Mouse (Mus musculus) megakaryocyte, embryonic 14.5 days (primary cell): Measurements from ENCODE around the gene Dnajc5.

ENCODE experiments used
- FLI1 ChIP-seq: IDR thresholded peaks from 2 replicates; pipeline ENCODE4 v1.6.1; 2012; ENCODE audit warnings: low read length, inconsistent platforms, mixed read lengths
- GATA1 ChIP-seq: IDR thresholded peaks from 3 replicates; pipeline ENCODE4 v1.6.1; 2012; ENCODE audit warnings: mixed read lengths, low read length, inconsistent platforms, borderline replicate concordance

- TF ChIP-seq GATA1: no peak
- peak; percentile 98 for TF ChIP-seq FLI1
These were observed 80.8 kb downstream of the Dnajc5 start for GRCm38 (mm10) chr2:181600828-181601750.
